Mouse (Mus musculus) cerebellum, postnatal 14 days (tissue): Measurements from ENCODE around the gene Mesd.
"Not testable (repeated sequence)": the region's sequence is repeated elsewhere in the genome, so short reads cannot be mapped to it uniquely, and the experiment has no call there.

Source experiments
- DNase-seq, 2 experiments: peaks; one replicate each; pipeline ENCODE4 v3.0.0; 2021; ENCODE audit warnings: mixed read lengths in 2 of 2

Mesd gene

GRCm38 (mm10) chr7:83882150-83882632 is 2.1 kb upstream of the Mesd start:
- peak in 1 of 2 experiments; percentile 35 for DNase-seq

- peak; percentile 57 to 62 for DNase-seq
These were observed 1.5 kb upstream of the Mesd start for GRCm38 (mm10) chr7:83882633-83883275.

GRCm38 (mm10) chr7:83883276-83884020 is 818 bp upstream of the Mesd start:
- DNase-seq, result peak; percentile 65 to 75

- no peak for DNase-seq
These were observed 761 bp downstream of the Mesd start for GRCm38 (mm10) chr7:83884921-83885532.

- DNase-seq, result no peak
These were observed 1.6 kb downstream of the Mesd start for GRCm38 (mm10) chr7:83885835-83886234.

GRCm38 (mm10) chr7:83886366-83887129 is 2.3 kb downstream of the Mesd start:
- DNase-seq, result peak; percentile 47 to 54

- no peak for DNase-seq
These were observed 5.1 kb downstream of the Mesd start for GRCm38 (mm10) chr7:83889383-83889782.

- DNase-seq, result not testable (repeated sequence)
These were observed 5.7 kb downstream of the Mesd start for GRCm38 (mm10) chr7:83889946-83890345.

GRCm38 (mm10) chr7:83891433-83892332 is 7.4 kb downstream of the Mesd start:
- DNase-seq, result peak; percentile 96 to 97

- DNase-seq, result no peak
These were observed 8.0 kb downstream of the Mesd start for GRCm38 (mm10) chr7:83892333-83892669.

- DNase-seq, result no peak
These were observed 10.1 kb downstream of the Mesd start for GRCm38 (mm10) chr7:83894348-83894747.

GRCm38 (mm10) chr7:83896077-83896740 is 11.9 kb downstream of the Mesd start:
- DNase-seq, result no peak

- no peak for DNase-seq
These were observed 14.0 kb downstream of the Mesd start for GRCm38 (mm10) chr7:83898267-83898666.

GRCm38 (mm10) chr7:83900519-83900918 is 16.3 kb downstream of the Mesd start:
- no peak for DNase-seq

GRCm38 (mm10) chr7:83901425-83901824 is 17.2 kb downstream of the Mesd start:
- DNase-seq, result no peak

GRCm38 (mm10) chr7:83902296-83903145 is 18.3 kb downstream of the Mesd start:
- no peak for DNase-seq

GRCm38 (mm10) chr7:83904831-83905230 is 20.6 kb downstream of the Mesd start:
- DNase-seq, result no peak

GRCm38 (mm10) chr7:83911909-83912308 is 27.6 kb downstream of the Mesd start:
- no peak for DNase-seq

- DNase-seq, result no peak
These were observed 29.2 kb downstream of the Mesd start for GRCm38 (mm10) chr7:83913405-83913932.

- DNase-seq, result no peak
These were observed 29.7 kb downstream of the Mesd start for GRCm38 (mm10) chr7:83913995-83914394.
